ENCODE assay signal across 10 mouse cellular contexts in genomic region chr12:33341351-33341892, GRCm38 (mm10). TPM values are rescaled to one million over a fixed set of nuclear protein-coding genes. Genes with fewer than 3 reads are reported as not detected.
DNase-seq lines count a peak whose midpoint lies in the region; ATAC-seq and TF ChIP-seq lines count a peak whose summit lies in the region.
"Had no signal": no experiment of that assay in that cellular context is flagged by ENCODE, and none has a peak within 500 bp of the region (broad histone marks: within the 10 kb centered on the region; RNA-seq: fewer than 3 reads in every experiment).

No protein-coding gene starts in this region.

- no peak for TF ChIP-seq EP300 in stomach, postnatal 0 days (optimal IDR thresholded peaks at IDR 0.05)

- no peak for ATAC-seq in heart, embryonic 12.5 days (ENCODE audit: insufficient number of reproducible peaks, low FRiP score)
- ATAC-seq in hindbrain, embryonic 16.5 days: peak; percentile 89
- ATAC-seq in stomach, postnatal 0 days (ENCODE audit: low FRiP score, low TSS enrichment): no peak
- ATAC-seq in CD4-positive, CD25-positive, alpha-beta regulatory T cell, adult 4 months: no peak

- no peak overlapping the region for H3K27ac ChIP-seq in heart, embryonic 12.5 days (ENCODE audit: poor library complexity, severe bottlenecking)
- H3K27ac ChIP-seq in hindbrain, embryonic 16.5 days (ENCODE audit: low read depth, low read length): peak overlapping the region; percentile 6; the same call in 1 of the 2 replicates
- H3K27ac ChIP-seq in stomach, postnatal 0 days (replicated peaks): no peak overlapping the region

- H3K4me2 ChIP-seq in heart, embryonic 12.5 days: peak overlapping the region; percentile 5
- H3K4me2 ChIP-seq in hindbrain, embryonic 16.5 days (ENCODE audit: low read length): peak overlapping the region; percentile 5; the same call in 1 of the 2 replicates
- no peak overlapping the region for H3K4me2 ChIP-seq in stomach, postnatal 0 days (replicated peaks; ENCODE audit: low read depth)

- H3K9ac ChIP-seq in heart, embryonic 12.5 days: no peak overlapping the region
- peak overlapping the region; percentile 30; the same call in 1 of the 2 replicates for H3K9ac ChIP-seq in hindbrain, embryonic 16.5 days (ENCODE audit: low read depth, low read length)
- no peak overlapping the region for H3K9ac ChIP-seq in stomach, postnatal 0 days (ENCODE audit: low read length)

- DNase-seq in heart, adult 11 months: no peak
- DNase-seq in ovary, postnatal 36 days (ENCODE audit: low spot score): peak; percentile 77
- no peak for DNase-seq in ovary, postnatal 10 days (ENCODE audit: low spot score)
- peak; percentile 32 for DNase-seq in stomach, postnatal 0 days (ENCODE audit: low spot score)
- no peak for DNase-seq in thymus, adult 18-20 months

- no peaks in the 10 kb centered on the region for H3K9me3 ChIP-seq in heart, embryonic 12.5 days (replicated peaks)
- no peaks in the 10 kb centered on the region for H3K9me3 ChIP-seq in hindbrain, embryonic 16.5 days (ENCODE audit: control insufficient read depth, low read length)
- no peaks in the 10 kb centered on the region for H3K9me3 ChIP-seq in stomach, postnatal 0 days (ENCODE audit: control insufficient read depth, low read length)

- H3K27me3 ChIP-seq in heart, embryonic 12.5 days (replicated peaks): peaks cover 37% of the 10 kb centered on the region
- no peaks in the 10 kb centered on the region for H3K27me3 ChIP-seq in hindbrain, embryonic 16.5 days (replicated peaks; ENCODE audit: control insufficient read depth, insufficient read depth, low read length)
- H3K27me3 ChIP-seq in stomach, postnatal 0 days (ENCODE audit: control insufficient read depth, insufficient read depth, low read length): no peaks in the 10 kb centered on the region
- H3K27me3 ChIP-seq: CH12.LX had no signal

- TF ChIP-seq CTCF in stomach, postnatal 0 days (IDR thresholded peaks at IDR 0.05; ENCODE audit: low read depth): no peak

- H3K4me3 ChIP-seq in heart, embryonic 12.5 days: no peak overlapping the region
- H3K4me3 ChIP-seq in hindbrain, embryonic 16.5 days (ENCODE audit: low read length): no peak overlapping the region
- no peak overlapping the region for H3K4me3 ChIP-seq in stomach, postnatal 0 days (ENCODE audit: low read depth, low read length)

- whole genome bisulfite sequencing in heart, embryonic 12.5 days: 29% methylated on average over 17 of the region's 17 CpGs
- 29% methylated on average over 17 of the region's 17 CpGs for WGBS in hindbrain, embryonic 16.5 days
- WGBS in stomach, postnatal 0 days: 64% methylated on average over 17 of the region's 17 CpGs

- peaks cover 53% of the 10 kb centered on the region for H3K4me1 ChIP-seq in heart, embryonic 12.5 days (replicated peaks)
- H3K4me1 ChIP-seq in hindbrain, embryonic 16.5 days (ENCODE audit: control insufficient read depth, insufficient read depth, low read depth, low read length): peaks cover 30% of the 10 kb centered on the region
- no peaks in the 10 kb centered on the region for H3K4me1 ChIP-seq in stomach, postnatal 0 days (replicated peaks; ENCODE audit: control insufficient read depth, insufficient read depth)

- H3K36me3 ChIP-seq in heart, embryonic 12.5 days: no peaks in the 10 kb centered on the region
- no peaks in the 10 kb centered on the region for H3K36me3 ChIP-seq in hindbrain, embryonic 16.5 days (ENCODE audit: control insufficient read depth, insufficient read depth, low read length)
- peaks cover 4% of the 10 kb centered on the region; the same call in 1 of the 2 replicates for H3K36me3 ChIP-seq in stomach, postnatal 0 days (ENCODE audit: control insufficient read depth, insufficient read depth, low read length)

RNA-seq across cellular contexts. Expression of gene Efcab10, which starts 53.2 kb away (rescaled TPM):
- not detected in 2 replicates for polyA plus RNA-seq in heart, embryonic 12.5 days (2016; fragmentation: Nextera tagmentation; extraction: Ambion mirVana)
- polyA plus RNA-seq in hindbrain, embryonic 16.5 days (2015; fragmentation: Nextera tagmentation; extraction: Ambion mirVana): 4.3 and 6.2 TPM in 2 replicates
- 0.21 TPM in 1 of 2 replicates, not detected in the other for polyA plus RNA-seq in stomach, postnatal 0 days (2015; fragmentation: Nextera tagmentation; extraction: Ambion mirVana)
- not detected for polyA plus RNA-seq in CD4-positive, CD25-positive, alpha-beta regulatory T cell, adult 4 months (2017; shearing (Covaris generic))
- polyA plus RNA-seq: stomach, embryonic 14.5 days had no signal

Comparison
In these comparisons a context has a peak if more than half of its experiments do, and no peak if none do; other contexts are left out.
1. DNase-seq: peak in ovary, postnatal 36 days (single experiment) and stomach, postnatal 0 days (single experiment); none in heart, adult 11 months (single experiment), ovary, postnatal 10 days (single experiment) and thymus, adult 18-20 months (0 of 2).